In genomic region chr3:133436919-133437320, GRCm38 (mm10) we compare ENCODE assay signal across 25 mouse cellular contexts.
DNase-seq lines count a peak whose midpoint lies in the region; ATAC-seq and TF ChIP-seq lines count a peak whose summit lies in the region.
"Had no signal": no experiment of that assay in that cellular context is flagged by ENCODE, and none has a peak within 500 bp of the region (broad histone marks: within the 10 kb centered on the region; RNA-seq: fewer than 3 reads in every experiment).

No protein-coding gene starts in this region.

- H3K9ac ChIP-seq in heart, adult 2 months (ENCODE audit: low read depth, low read length): no peak overlapping the region
- H3K9ac ChIP-seq: embryonic facial prominence, embryonic 15.5 days; hindbrain, embryonic 14.5 days had no signal

- TF ChIP-seq EP300 in heart, adult 2 months (IDR thresholded peaks at IDR 0.05; ENCODE audit: insufficient read depth, low read depth, low read length): no peak

- H3K36me3 ChIP-seq in heart, adult 2 months (ENCODE audit: control insufficient read depth, insufficient read depth, low read length): no peaks in the 10 kb centered on the region
- H3K36me3 ChIP-seq: embryonic facial prominence, embryonic 15.5 days; forebrain, embryonic 10.5 days; G1E; heart, embryonic 10.5 days; hindbrain, embryonic 10.5 days had no signal

- ATAC-seq in CD4-positive, CD25-positive, alpha-beta regulatory T cell, adult 4 months: peak; percentile 95
- peak; percentile 94 for ATAC-seq in inflammation-experienced regulatory T-cells, adult 6 months
- ATAC-seq: forebrain, embryonic 14.5 days had no signal

- no peak for DNase-seq in MN1 (ENCODE audit: low spot score)
- no peak for DNase-seq in Muller cell, postnatal 12 days (ENCODE audit: inconsistent ontology term)
- DNase-seq in heart, adult 2 months: no peak
- DNase-seq in heart, postnatal 14 days: no peak
- DNase-seq: adrenal gland, postnatal 10 days; B cell, adult 2 months; cerebellum, adult 18-20 months; cerebellum, adult 9-11 months; embryo, embryonic 11 days; gastrocnemius, adult 2 months; gastrocnemius, postnatal 25 days; heart, adult 11 months; heart, postnatal 10 days; kidney, adult 11 months had no signal

- no peak for TF ChIP-seq CTCF in bone marrow, adult 2 months (IDR thresholded peaks at IDR 0.05; ENCODE audit: control insufficient read depth, insufficient read depth, low read length)
- TF ChIP-seq CTCF in heart, adult 2 months (IDR thresholded peaks at IDR 0.05): no peak

- H3K4me1 ChIP-seq in bone marrow, adult 2 months (ENCODE audit: control insufficient read depth, insufficient read depth, low read length): peaks cover 3% of the 10 kb centered on the region; the same call in 1 of the 2 replicates
- no peaks in the 10 kb centered on the region for H3K4me1 ChIP-seq in heart, adult 2 months (ENCODE audit: control insufficient read depth, insufficient read depth, low read length)
- H3K4me1 ChIP-seq: embryonic facial prominence, embryonic 15.5 days; forebrain, embryonic 10.5 days; heart, embryonic 10.5 days; hindbrain, embryonic 10.5 days had no signal

- no peaks in the 10 kb centered on the region for H3K79me2 ChIP-seq in heart, adult 2 months (replicated peaks; ENCODE audit: control insufficient read depth, insufficient read depth, low read length)

- TF ChIP-seq POLR2A in bone marrow, adult 2 months (IDR thresholded peaks at IDR 0.05; ENCODE audit: borderline replicate concordance, control insufficient read depth, low read depth, low read length): no peak
- no peak for TF ChIP-seq POLR2A in heart, adult 2 months (IDR thresholded peaks at IDR 0.05; ENCODE audit: insufficient read depth, low read depth, low read length)

- peak overlapping the region; percentile 32; the same call in 1 of the 2 replicates for H3K27ac ChIP-seq in bone marrow, adult 2 months (ENCODE audit: control insufficient read depth, insufficient read depth, low read depth, low read length, poor library complexity)
- H3K27ac ChIP-seq in heart, adult 2 months: no peak overlapping the region
- H3K27ac ChIP-seq: embryonic facial prominence, embryonic 15.5 days; forebrain, embryonic 10.5 days; gastrocnemius, adult 2 months; heart, embryonic 10.5 days; hindbrain, embryonic 10.5 days; hindbrain, embryonic 14.5 days had no signal

- WGBS in bone marrow, adult 2 months: 61% methylated on average over 6 of the region's 6 CpGs
- WGBS in heart, adult 2 months: 85% methylated on average over 6 of the region's 6 CpGs

- H3K27me3 ChIP-seq in heart, adult 2 months (ENCODE audit: control insufficient read depth, insufficient read depth, low read length): no peaks in the 10 kb centered on the region
- H3K27me3 ChIP-seq: embryonic facial prominence, embryonic 15.5 days had no signal

- intact Hi-C loops in heart, adult 2 months (cut with DNase I): no loop called here
- intact Hi-C loops in heart, postnatal 14 days (cut with DNase I): no loop called here

- no peak overlapping the region for H3K4me3 ChIP-seq in bone marrow, adult 2 months (replicated peaks; ENCODE audit: control insufficient read depth, low read depth, low read length)
- H3K4me3 ChIP-seq in heart, adult 2 months: no peak overlapping the region
- H3K4me3 ChIP-seq: embryonic facial prominence, embryonic 15.5 days; erythroblast, embryonic 14.5 days; forebrain, embryonic 10.5 days; gastrocnemius, adult 2 months; heart, embryonic 10.5 days; hindbrain, embryonic 10.5 days had no signal
